Mouse (Mus musculus) spleen, postnatal 4 days (tissue): ENCODE measurements around the gene Tespa1.
"Not testable (repeated sequence)": the region's sequence is repeated elsewhere in the genome, so short reads cannot be mapped to it uniquely, and the experiment has no call there.

Experiments used
- DNase-seq, 2 experiments: peaks; one replicate each; pipeline ENCODE4 v3.0.0; 2022; ENCODE audit warnings: low spot score in 2 of 2

Gene Tespa1

DNA sequence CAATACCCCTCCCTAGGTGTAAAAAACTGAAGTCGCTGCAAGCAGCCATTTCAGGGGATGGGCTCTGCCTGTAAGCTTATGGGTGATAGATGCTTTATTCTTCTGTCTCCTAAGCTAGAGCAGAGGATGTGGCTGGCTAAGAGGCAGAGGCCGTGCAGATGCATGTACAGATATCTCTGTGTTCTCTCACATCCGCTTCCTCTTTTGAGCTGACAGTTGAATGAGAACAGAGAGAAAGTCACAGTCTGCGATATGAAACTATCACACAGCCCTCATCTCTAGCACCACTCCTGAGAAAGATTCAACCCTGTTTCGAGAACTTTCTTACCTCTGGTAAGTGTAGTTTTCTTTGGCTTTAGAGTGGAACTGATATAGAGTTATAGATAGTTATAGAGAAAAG, at the start of gene Tespa1:
Gene Tespa1 (plus strand): TSS at position 234 of the 400 bp plus-strand sequence.
- peak in 1 of 2 experiments; percentile 28 for DNase-seq

DNA sequence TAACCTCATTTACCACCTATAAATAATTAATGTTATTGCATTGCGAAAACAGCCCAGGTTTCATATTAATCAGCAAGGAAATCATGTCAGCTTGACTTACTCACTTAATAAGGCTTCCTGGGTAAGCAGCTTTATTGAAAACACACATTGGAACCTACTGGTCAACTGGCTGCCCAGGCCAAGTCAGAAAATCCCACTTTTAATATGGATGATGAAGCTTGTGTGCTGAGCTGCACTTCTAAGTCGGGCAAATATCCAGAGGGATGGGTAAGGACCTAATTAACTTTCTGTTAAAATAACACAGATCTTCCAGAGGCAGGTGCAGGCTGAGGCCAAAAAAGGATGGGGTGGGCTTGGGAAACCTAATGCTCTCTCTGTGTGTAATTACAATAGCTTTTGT, 46.9 kb upstream of the Tespa1 start:
- DNase-seq, result no peak

DNA sequence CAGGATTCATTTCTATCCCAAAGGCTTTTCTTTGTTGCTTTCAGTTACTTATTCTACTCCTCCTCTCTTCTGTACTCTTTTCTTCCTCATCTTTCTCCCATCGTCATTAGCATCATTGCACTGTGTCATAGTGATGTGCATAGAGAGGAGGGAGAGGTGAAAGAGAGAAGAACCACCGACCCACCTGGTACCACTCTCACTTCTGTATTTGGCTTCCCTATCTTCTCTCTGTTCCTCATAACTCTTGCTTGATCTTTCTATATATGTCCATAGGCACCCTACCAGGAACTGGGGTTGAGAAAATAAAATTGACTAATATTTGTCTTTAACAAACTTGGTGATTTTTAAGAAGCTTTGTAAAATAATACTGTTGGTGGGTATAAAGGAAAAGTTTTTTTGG, 46.2 kb upstream of the Tespa1 start:
- no peak for DNase-seq

DNA sequence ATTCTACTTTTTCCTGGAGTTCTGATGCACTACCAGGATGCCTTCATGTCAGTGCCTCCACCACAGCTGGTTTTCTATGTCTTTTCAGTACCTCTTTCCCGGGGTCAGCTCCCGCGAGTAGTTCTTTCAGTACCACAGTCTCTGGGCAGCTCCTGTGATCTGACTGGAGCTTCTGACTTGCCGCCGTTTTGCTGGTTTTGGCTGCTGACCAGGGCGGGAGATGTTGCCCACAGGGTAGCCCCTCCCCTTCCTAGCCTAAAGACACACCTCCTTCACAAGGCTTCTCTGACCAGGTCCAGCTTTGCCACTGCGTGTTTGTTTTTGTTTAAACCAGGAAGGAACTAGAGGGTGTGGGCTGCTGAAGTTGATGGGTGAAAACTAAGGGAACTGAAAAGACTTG, 42.6 kb upstream of the Tespa1 start, which contains the start of gene Neurod4:
Gene Neurod4 (minus strand): TSS at position 175 of the 400 bp plus-strand sequence.
- no peak for DNase-seq

DNA sequence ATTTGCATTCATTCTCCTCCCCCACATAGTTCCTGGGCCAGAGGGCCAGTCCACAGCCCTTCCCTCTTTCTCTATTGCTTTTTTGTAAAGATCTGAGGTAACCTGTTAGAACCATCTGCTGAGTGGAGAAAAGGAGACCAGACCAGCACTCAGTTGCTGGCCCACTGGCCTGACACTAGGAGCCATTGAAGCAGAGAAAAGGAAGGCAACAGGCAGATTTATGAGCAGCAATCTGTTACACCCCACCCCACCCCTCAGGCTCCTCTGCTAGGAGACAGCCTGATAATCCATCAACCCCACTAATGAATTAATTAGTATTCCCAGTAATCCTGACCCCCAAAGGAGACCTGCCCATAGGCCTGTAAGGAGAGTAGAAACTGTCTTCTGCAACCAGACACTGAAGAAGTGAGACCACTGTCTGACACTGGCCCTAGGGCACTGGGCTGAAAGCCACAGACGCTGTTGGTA, 40.7 kb upstream of the Tespa1 start:
- DNase-seq, result no peak

DNA sequence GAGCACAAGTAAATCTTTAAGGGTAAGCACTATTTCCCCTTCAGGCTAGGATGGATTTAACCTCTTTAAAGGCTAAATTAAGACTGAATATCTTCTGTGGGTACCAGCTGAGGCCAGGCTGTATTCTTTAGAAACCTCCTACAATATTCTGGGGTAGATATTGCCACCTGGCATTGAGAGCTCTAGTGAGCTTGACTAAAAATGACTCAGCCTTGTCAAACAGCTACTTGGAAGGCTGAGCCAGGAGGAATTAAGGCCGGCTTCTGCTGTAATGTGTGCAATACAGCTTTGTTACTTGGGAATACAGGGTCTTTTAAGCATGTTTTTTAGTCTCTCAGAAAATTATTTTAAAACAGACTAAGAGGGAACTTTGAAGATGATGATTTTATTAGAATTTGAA, 35.5 kb upstream of the Tespa1 start:
- no peak for DNase-seq

DNA sequence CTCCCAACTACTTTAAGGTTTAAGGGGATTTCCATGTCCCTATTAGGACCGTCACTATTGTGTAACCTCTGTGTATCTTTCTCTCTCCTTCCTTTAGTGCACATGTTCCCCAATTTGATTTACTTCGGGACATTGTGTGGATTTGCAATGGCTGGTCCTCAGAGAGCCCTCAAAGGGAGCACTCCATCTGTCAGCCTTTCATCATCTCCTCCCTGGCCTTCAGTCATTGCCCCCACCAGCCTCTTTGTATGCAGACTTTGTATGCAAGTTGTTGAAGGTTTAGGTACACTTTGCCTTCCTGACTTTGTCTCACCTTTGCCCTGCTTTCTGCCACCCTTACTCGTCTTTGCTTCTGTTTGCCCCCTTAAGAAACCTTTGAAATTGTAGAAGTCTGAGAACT, 34.7 kb upstream of the Tespa1 start:
- no peak for DNase-seq

DNA sequence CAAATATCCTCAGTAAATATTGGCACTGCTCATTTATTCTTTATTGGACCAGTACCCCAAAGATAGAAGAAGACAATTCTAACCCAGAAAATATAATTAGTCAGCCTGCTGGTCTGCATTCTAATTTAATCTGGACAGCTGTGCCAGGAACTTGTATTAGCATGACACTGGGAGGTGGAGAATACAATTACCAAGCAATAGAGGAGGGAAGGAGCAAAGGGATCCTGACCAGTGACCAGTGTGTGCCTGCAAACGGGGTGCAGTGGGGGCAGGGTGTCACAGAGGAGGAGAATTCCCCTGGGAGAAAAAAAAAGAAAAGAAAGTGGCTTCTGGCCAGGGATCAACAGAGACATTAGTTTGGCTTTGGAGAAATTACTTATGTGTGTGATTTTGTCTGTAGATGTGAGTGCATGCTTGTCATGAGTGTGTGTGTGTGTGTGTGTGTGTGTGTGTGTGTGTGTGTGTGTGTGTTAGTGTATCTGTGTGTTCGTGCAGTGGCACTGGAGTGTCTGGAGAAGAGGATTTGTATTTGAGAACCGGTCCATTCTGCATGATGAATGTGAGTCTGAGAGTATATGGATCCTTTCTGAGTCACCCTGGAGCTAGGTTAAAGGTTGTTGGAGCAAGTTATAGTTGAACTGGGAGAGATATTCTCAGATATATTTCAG, 28.8 kb upstream of the Tespa1 start:
- no peak for DNase-seq

DNA sequence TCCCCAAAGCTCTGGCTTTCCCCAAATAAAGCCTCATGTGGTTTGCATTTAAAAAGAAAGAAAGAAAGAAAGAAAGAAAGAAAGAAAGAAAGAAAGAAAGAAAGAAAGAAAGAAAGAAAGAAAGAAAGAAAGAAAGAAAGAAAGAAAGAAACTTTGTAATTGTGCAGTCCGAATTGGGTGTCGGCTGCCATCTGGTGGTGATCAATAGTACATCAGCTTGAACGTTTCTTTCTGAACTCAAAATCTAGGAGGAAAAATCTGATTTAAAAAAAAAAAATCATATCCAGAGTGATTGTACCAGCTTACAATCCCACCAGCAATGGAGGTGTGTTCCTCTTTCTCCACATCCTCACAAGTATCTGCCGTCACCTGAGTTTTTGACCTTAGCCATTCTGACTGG, 23.9 kb upstream of the Tespa1 start:
- not testable (repeated sequence) for DNase-seq

DNA sequence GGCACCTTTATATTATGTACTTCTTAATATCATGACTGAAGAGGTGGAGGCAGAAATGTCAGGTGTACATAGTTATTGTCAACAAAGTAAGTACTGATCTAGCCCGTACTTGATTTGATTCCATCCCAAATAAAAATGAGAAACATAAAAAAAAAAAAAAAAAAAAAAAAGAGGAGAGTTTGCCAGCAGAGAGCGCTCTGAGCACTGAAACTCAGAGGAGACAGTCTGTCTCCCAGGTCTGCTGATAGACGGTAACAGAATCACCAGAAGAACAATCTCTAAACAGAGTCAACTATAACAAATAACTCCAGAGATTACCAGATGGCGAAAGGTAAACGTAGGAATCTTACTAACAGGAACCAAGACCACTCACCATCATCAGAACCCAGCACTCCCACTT, 18.5 kb upstream of the Tespa1 start:
- not testable (repeated sequence) for DNase-seq

DNA sequence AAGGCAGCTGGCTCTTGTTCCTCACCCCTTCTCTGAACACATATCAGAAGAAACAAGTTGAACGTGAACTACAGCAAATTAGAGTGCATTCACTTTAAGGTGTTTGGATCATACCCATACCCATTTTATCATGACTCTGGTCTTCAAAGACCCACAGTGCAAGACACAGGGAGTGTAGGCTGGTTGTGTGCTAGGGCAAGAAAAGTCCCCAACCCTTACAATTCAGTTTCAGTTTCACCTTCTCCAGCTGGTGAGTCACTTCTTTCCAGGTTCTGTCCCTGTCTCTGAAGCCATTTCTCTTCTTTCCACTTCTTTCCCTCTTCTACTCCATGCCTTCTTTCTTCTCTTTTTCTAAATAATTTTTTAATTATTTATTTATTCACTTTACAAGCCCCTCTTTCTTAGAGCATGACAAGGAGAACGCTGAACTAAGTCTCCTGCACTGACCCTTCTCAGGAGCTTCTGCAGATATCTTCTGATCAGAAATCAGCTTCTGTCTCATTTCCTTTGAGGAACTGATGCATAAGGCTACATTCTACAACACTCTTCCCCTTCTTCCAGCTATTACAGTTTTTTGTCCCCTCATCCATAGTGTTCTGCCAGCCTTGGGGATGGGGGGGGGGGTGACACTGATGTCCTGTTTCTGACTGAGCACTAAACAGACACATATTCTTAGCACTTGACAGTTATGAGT, 11.0 kb upstream of the Tespa1 start:
- DNase-seq, result no peak

DNA sequence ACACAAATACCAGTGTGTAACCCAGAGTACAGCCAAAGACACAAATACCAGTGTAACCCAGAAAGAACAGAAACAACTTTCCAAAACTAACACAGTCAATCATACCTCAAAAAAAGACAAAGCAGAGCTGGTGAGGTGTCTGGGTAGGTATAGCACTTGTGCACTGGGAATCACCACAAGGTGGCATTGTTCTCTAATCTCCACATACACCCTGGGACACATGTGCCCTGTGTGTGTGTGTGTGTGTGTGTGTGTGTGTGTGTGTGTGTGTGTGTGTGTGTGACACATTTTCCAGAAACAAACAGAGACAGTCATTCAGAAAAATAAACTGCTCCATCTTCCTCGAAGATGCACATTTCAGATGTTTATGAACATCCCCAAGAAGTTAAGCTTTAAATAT, 9.1 kb upstream of the Tespa1 start:
- peak in 1 of 2 experiments; percentile 16 for DNase-seq

DNA sequence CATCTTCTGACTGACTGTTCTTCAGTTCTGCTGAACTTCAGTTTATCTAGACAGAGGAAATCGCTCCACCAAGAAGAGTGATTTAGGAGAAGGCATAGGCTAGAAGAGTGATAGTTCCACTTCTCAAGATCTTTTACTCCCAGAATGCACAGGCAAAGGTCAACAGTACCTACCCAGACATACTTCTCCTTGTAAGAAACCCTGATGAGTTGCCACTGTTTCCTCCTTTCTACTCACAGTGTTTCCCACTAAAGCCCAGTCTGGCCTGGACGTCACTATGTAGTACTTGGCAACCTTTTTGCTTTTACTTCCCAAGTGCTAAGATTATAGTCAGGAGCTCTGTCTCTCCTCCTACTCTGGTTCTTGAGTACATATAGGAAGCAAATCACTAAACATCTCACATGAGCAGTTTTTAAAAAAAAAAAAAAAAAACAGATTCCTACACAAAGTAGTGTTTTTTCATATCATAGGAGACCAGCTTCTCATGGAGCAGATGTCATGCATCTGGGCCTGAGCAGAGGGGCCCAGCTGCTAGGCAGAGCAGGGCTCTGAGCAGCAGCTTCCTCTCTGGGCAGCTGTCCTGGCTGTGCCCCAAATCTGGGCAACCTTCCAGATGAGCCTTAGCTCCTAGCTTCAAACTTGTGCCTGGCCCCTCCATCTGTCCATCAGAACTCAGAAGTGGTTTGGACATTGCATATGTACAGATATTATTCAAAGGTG, 8.4 kb upstream of the Tespa1 start:
- peak in 1 of 2 experiments; percentile 17 for DNase-seq

DNA sequence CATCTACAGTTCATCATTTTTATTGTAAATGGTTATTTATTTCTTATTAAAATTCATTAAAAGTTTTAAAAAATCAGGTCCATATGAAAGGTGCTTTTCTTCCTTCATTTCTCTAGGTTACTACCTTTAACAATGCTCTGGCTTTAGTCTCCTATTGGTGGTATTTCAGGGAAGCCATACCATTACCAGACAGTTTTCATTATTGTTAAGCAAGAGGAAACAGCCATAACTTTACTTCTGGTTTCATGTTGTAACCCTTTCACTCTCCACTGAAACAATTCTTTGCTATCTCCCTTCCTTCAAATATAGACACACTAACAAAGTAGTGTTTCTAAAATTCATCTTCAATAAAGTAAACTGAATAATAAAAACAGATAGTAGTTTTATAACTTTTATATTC, 6.8 kb upstream of the Tespa1 start:
- no peak for DNase-seq

DNA sequence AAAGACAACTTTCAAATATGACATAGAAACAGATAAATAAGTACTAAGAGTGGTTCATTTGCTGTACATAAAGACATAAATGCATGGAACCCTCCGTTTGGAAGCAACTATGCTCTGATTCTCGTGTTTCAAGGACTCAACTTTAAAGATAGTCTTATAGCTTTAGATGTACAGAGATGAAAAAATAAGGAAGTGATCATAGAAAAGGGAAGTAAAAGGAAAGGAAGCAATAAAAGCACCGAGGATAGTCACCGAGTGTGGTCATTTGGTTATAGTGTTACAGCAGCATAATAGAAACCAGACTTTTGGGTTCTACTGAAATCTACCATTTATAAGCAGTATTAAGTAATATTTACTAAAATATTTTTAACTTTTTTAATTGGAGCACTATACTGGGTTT, 4.0 kb upstream of the Tespa1 start:
- DNase-seq, result no peak

DNA sequence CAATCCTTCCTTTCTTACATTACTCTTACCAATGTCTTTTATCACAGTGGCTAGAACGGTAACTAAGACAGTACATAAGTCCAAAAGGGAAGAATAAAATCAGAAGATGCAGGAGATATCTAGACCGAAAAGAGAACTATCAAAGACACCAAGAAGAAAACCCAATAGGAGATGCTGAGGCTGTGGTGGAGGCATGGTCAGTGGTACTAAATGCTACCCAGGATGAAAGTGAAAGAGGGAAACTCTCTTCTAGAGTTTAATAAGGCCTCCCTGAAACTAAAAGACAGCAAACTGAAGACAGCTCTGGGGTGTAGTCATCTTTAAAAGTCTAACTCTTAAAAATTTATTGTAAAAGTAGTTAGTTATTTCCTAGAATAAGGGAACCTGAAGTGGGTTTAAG, 2.0 kb upstream of the Tespa1 start:
- no peak for DNase-seq

DNA sequence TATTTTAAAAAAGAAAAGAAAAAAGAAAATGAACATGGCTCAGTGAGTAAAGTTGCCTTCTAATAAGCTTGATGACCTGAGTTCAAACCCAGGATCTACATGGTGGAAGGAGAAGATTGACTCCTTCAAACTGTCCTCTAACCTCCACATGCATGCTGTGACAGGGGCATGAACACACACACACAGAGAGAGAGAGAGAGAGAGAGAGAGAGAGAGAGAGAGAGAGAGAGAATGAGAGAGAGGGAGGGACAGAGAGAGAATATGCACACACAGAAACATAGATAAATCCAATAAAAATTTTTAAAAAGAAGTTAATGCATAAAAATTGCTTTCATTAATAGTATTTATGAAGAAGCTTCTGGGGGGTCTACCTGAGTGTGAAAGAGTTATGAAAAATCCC, 608 bp upstream of the Tespa1 start:
- DNase-seq, result no peak

DNA sequence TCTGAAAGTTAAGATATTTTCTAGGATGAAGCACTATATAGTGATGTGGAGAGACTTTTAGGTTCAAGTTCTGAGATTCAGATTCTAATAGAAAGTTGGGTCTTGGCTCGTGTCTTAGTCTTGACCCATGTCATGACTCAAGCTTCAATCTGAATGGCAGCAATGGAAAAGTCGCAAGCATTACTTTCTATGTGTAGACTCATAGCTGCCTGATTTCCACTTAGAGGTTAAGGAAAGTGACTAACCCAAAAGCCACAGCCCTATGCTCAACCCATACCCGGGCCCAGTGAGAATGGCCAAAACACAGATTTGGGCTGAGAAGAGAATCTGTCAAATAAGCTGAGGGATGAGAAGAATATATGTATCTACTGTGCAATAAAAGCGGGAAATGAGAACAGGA, 1.6 kb downstream of the Tespa1 start:
- no peak for DNase-seq

DNA sequence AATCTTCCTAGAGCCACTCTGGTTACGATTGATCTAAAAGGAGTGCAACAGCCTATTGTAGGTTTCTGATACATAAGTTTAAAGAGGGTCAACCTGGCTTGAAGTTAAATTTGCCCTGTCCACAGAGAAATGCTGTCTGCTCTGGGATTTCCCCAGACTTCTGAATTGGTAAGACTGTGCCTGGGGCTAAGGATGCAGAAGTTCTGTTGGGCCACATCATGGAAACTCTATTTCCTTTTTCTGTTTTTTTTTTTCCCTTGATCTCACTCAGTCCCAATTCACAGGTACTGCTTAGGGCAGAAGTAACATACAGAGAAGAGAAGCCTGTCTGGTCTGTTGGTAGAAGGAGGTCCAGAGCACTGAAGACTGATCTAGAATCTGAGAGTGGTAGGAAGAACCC, 8.0 kb downstream of the Tespa1 start:
- DNase-seq, result no peak

DNA sequence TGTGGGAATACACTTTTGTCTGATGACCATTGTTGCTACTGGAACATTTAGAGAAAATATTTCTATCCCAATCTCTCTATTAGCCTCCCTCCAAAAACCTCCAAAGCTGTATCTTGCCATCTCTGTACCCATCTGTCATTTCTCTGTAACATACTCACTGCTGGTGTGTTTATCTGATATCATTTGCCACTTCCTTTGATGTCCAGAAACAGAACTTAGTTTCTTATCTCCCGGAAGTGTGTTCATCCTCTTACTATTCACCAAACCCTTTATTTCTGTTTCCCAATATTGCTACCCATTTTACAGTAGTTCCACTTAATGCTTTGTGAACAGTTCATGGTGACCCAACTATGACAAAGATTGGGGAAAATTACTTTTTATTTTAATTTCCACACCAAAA, 13.7 kb downstream of the Tespa1 start:
- no peak for DNase-seq

DNA sequence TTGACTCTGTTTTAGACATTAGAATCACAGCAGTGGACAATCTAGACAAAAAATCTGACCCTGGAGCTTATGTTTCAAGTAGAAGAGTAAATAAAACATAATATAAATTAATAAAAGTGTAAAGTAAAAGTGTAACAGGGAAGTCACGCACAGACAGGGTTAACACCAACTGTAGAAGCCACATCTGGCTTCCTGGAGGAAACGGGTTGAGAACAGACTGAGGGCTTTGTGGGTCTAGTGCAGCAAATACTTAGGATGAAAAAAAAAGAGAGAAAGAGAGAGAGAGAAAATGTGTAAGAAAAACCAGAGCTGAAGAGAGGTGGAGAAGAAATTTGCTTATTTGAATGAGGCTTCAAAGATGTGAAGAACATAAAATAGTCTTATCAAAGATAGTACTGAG, 14.9 kb downstream of the Tespa1 start:
- DNase-seq, result no peak

DNA sequence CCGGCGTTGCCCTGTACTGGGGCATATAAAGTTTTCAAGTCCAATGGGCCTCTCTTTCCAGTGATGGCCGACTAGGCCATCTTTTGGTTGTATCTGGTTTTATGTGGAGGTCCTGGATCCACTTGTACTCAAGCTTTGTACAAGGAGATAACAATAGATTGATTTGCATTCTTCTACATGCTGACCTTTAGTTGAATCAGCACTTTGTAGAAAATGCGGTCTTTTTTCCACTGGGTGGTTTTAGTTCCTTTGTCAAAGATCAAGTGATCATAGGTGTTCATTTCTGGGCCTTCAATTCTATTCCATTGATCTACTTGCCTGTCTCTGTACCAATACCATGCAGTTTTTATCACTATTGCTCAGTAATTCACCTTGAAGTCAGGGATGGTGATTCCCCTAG, 17.4 kb downstream of the Tespa1 start:
- DNase-seq, result not testable (repeated sequence)

DNA sequence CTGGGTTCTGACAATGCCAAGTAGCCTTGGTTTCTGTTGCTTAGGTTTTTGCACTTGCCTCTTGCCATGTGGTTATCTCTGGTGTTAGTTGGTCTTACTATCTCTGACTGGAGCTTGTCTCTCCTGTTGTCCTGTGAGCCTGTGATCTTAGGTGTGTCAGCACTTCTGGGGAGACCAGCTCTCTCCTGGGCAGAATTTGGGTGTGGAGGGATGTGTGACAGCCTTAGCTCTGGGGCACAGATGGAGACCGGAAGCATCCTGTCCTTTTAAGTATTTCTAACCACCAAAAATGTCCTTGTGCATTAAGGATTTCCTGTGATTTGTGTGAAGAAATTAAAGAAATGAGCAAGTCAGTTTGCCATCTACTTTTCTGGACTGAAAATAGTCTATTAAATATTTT, 21.4 kb downstream of the Tespa1 start:
- DNase-seq, result no peak
